Mouse (Mus musculus): ENCODE data around the gene Gm10338.
"Not testable (repeated sequence)": the region's sequence is repeated elsewhere in the genome, so short reads cannot be mapped to it uniquely, and the experiment has no call there.

Gene Gm10338

DNA sequence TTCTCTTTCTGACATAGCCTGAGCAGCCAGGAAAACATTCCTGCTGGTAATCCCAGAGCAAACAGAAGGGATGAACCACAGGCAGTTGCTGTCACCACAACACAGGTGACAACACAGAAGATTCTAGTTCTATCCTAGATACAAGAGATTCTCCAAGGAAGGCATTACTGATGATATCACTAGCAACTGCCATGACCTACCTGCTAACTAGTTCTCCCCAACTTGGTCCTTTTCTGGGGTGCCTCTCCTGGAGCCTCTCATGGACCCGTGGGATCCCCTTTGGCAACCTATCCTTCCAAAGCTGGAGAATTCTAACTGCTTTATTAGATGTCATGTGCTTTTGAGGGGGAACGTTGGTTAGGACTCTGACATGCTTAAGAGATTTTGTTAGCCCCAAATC lies at the start of gene Gm10338:
Gene Gm10338 (minus strand): TSS at position 101 of the 400 bp plus-strand sequence.
- DNase-seq, result not testable (repeated sequence)

DNA sequence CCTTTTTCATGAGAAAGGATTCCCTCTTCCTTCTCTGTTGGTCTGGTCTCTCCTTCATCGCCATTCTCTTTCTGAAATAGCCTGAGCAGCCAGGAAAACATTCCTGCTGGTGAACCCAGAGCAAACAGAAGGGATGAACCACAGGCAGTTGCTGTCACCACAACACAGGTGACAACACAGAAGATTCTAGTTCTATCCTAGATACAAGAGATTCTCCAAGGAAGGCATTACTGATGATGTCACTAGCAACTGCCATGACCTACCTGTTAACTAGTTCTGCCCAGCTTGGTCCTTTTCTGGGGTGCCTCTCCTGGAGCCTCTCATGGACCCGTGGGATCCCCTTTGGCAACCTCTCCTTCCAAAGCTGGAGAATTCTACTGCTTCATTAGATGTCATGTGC lies 48.5 kb upstream of the Gm10338 start, which contains the start of gene Gm10128:
Gene Gm10128 (minus strand): TSS at position 101 of the 400 bp plus-strand sequence.
- DNase-seq, result not testable (repeated sequence)

DNA sequence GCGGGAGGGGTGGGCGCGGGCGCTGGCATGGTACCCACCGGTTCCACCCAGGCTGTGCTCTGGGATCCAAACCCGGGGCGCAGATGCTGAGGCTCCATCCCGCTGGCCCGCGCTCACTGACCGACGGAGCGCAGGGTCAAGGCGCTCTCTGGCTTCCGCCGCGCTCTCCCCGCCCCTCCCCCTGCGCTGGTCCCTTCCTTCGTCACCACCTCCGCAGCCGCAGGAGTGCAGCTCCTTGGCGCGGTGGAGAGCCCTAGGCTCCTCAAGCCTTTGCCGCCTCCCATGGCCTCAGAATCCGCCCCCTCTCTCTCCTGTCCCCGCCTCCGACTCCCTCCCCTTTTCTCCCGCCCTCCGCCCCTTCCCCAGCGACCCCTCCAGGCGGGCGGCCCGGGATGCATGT lies 27.0 kb downstream of the Gm10338 start, which contains the start of gene Gm3558:
Gene Gm3558 (minus strand): TSS at position 185 of the 400 bp plus-strand sequence.
- DNase-seq, result not testable (repeated sequence)

DNA sequence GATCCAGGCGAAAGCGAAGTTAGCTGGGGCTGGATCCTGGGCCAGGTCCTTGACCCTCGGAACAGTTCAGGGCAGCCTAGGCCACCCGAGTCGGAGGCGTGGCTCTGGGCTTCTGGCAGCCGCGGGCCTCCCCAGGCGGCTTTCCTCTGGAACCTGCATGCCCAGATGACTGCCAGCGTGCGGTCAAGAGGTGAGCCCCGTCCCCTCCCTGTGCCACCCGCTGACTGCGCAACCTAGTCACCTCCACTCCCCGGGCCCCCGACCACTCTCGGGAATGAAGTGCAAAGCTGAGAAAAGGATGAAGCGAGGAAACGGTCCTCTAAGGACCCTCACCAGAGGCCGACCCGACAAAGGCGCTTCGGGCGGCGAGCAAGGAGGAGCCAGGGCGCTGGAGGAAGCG lies 27.5 kb downstream of the Gm10338 start:
- DNase-seq, result not testable (repeated sequence)

DNA sequence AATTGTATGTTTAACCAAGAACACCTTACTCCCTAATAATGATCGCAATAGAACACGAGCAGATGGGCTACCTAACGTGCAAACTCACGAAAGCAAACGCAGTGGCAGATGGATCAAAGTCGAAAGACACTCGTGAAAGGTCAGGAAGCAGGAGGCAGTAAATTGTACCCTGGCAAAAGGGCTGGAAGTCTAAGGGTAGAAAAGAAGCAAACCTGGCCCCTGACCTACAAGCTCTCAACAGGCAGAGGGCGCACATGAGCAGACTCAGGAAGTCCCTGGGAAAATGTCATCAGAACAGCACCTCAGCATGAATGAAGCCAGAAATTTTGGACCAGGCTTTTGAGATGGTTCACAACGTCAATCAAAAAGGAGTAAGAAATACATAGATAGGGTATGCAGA lies 28.1 kb downstream of the Gm10338 start:
- DNase-seq, result not testable (repeated sequence)
